Mouse (Mus musculus) hematopoietic multipotent progenitor cell, adult 10-12 weeks (in vitro differentiated cells): Measurements from ENCODE around the gene Ifnab. TPM values are rescaled to one million over a fixed set of nuclear protein-coding genes. Genes with fewer than 3 reads are reported as not detected.

Source experiments
- polyA plus RNA-seq: library from polyadenylated mRNA; stranded (reverse); fragments of >175 nt; gene quantifications from 2 replicates; pipeline ENCODE4 v1.2.3, GENCODE M21; 2012; ENCODE audit warnings: low replicate concordance

The Ifnab gene
- polyA plus RNA-seq, result not detected in 2 replicates

GRCm38 (mm10) chr4:88691259-88691658 is at the start of gene Ifnab:
Gene Ifnab, minus strand, starts transcription at chr4:88691359.

GRCm38 (mm10) chr4:88721791-88722721 is 30.9 kb upstream of the Ifnab start, which contains the start of the genes Gm26566 and Klhl9:
Gene Gm26566, plus strand, starts transcription at chr4:88721805.
Gene Klhl9, minus strand, starts transcription at chr4:88722465.

GRCm38 (mm10) chr4:88683812-88684211 is 7.3 kb downstream of the Ifnab start, which contains the start of gene Ifna2:
Gene Ifna2, minus strand, starts transcription at chr4:88683912.

GRCm38 (mm10) chr4:88676824-88677223 is 14.3 kb downstream of the Ifnab start, which contains the start of gene Ifna16:
Gene Ifna16, minus strand, starts transcription at chr4:88676924.

GRCm38 (mm10) chr4:88644359-88644758 is 46.8 kb downstream of the Ifnab start, which contains the start of gene Ifna13:
Gene Ifna13, minus strand, starts transcription at chr4:88644459.

Other genes starting within 250 kb of the Ifnab start
- gene Ifnb1, start 168.6 kb downstream of the Ifnab start, polyA plus RNA-seq, result not detected in 2 replicates
- not detected in 2 replicates for gene Ifna15, start 133.1 kb downstream of the Ifnab start, polyA plus RNA-seq
- gene Ifna14, start 119.6 kb downstream of the Ifnab start, polyA plus RNA-seq, result not detected in 2 replicates
- not detected in 2 replicates for gene Ifna9, start 99.0 kb downstream of the Ifnab start, polyA plus RNA-seq
- gene Ifna12, start 88.0 kb downstream of the Ifnab start, polyA plus RNA-seq, result not detected in 2 replicates
- not detected in 2 replicates for gene C87499, start 56.9 kb downstream of the Ifnab start, polyA plus RNA-seq
- not detected in 2 replicates for gene Ifna13, start 46.9 kb downstream of the Ifnab start, polyA plus RNA-seq
- gene Ifna16, start 14.4 kb downstream of the Ifnab start, polyA plus RNA-seq, result not detected in 2 replicates
- gene Ifna2, start 7.4 kb downstream of the Ifnab start, polyA plus RNA-seq, result not detected in 2 replicates
- gene Gm26566, start 30.4 kb upstream of the Ifnab start, polyA plus RNA-seq, result 0.11 and 0.58 TPM in 2 replicates
- 6.5 and 7.8 TPM in 2 replicates for gene Klhl9, start 31.1 kb upstream of the Ifnab start, polyA plus RNA-seq
- not detected in 2 replicates for gene Gm13271, start 63.5 kb upstream of the Ifnab start, polyA plus RNA-seq
- not detected in 2 replicates for gene Gm13283, start 68.8 kb upstream of the Ifnab start, polyA plus RNA-seq
- not detected in 2 replicates for gene Gm13290, start 82.5 kb upstream of the Ifnab start, polyA plus RNA-seq
- not detected in 2 replicates for gene Gm13289, start 85.6 kb upstream of the Ifnab start, polyA plus RNA-seq
- not detected in 2 replicates for gene Gm13272, start 88.5 kb upstream of the Ifnab start, polyA plus RNA-seq
- gene Ifnz, start 90.8 kb upstream of the Ifnab start, polyA plus RNA-seq, result not detected in 2 replicates
- not detected in 2 replicates for gene Gm13276, start 94.3 kb upstream of the Ifnab start, polyA plus RNA-seq
- not detected in 2 replicates for gene Gm13277, start 97.3 kb upstream of the Ifnab start, polyA plus RNA-seq
- gene Gm13278, start 100.2 kb upstream of the Ifnab start, polyA plus RNA-seq, result not detected in 2 replicates
- not detected in 2 replicates for gene Gm13275, start 103.1 kb upstream of the Ifnab start, polyA plus RNA-seq
- not detected in 2 replicates for gene Gm13279, start 106.0 kb upstream of the Ifnab start, polyA plus RNA-seq
- not detected in 2 replicates for gene Gm13285, start 108.3 kb upstream of the Ifnab start, polyA plus RNA-seq
- not detected in 2 replicates for gene Gm13287, start 111.9 kb upstream of the Ifnab start, polyA plus RNA-seq
- not detected in 2 replicates for gene Gm13288, start 114.2 kb upstream of the Ifnab start, polyA plus RNA-seq
- gene Ifna7, start 124.9 kb upstream of the Ifnab start, polyA plus RNA-seq, result not detected in 2 replicates
- gene Ifna11, start 128.6 kb upstream of the Ifnab start, polyA plus RNA-seq, result not detected in 2 replicates
- not detected in 2 replicates for gene Ifna6, start 136.1 kb upstream of the Ifnab start, polyA plus RNA-seq
- not detected in 2 replicates for gene Ifna5, start 144.2 kb upstream of the Ifnab start, polyA plus RNA-seq
- gene Ifna4, start 150.5 kb upstream of the Ifnab start, polyA plus RNA-seq, result not detected in 2 replicates
- not detected in 2 replicates for gene Ifna1, start 158.7 kb upstream of the Ifnab start, polyA plus RNA-seq
- not detected in 2 replicates for gene Ifne, start 188.8 kb upstream of the Ifnab start, polyA plus RNA-seq